Mouse (Mus musculus) olfactory bulb, adult 2 months (tissue): ENCODE measurements around the gene Exoc3l4. TPM values are rescaled to one million over a fixed set of nuclear protein-coding genes. Genes with fewer than 3 reads are reported as not detected.

Source experiments
- H3K27ac ChIP-seq: fragments of 200-500 bp; 2 replicates; pipeline ENCODE4 v1.5.1; 2012; ENCODE audit warnings: low read depth, low read length; ENCODE audit not compliant: insufficient read depth
- H3K4me1 ChIP-seq: fragments of 200-500 bp; 2 replicates; pipeline ENCODE4 v1.6.1; 2012; ENCODE audit warnings: low read length; ENCODE audit not compliant: control insufficient read depth, insufficient read depth
- H3K4me3 ChIP-seq: fragments of 200-500 bp; 2 replicates; pipeline ENCODE4 v1.5.1; 2012; ENCODE audit warnings: mild to moderate bottlenecking, low read depth, low read length, moderate library complexity; ENCODE audit not compliant: insufficient read depth
- CTCF ChIP-seq: fragments of 200-500 bp; IDR thresholded peaks from 2 replicates; pipeline ENCODE4 v1.5.1; 2012; ENCODE audit warnings: low read depth, mild to moderate bottlenecking, low read length, moderate library complexity; ENCODE audit not compliant: insufficient read depth
- POLR2A ChIP-seq: fragments of 200-500 bp; IDR thresholded peaks from 2 replicates; pipeline ENCODE4 v1.6.1; 2012; ENCODE audit warnings: mild to moderate bottlenecking, low read depth, low read length, moderate library complexity; ENCODE audit not compliant: insufficient read depth
- WGBS: fragments of 180-500 bp; shearing (Covaris S2); methylation state at CpG from one replicate; pipeline ENCODE4 v1.1.7; 2018; 5-methylcytosine and 5-hydroxymethylcytosine counted together
- polyA plus RNA-seq: library from polyadenylated mRNA; stranded (reverse); fragments of >200 nt; gene quantifications from 2 replicates; pipeline ENCODE4 v1.2.4, GENCODE M21; 2012; ENCODE audit warnings: low replicate concordance; ENCODE audit not compliant: missing spikeins, insufficient read depth, insufficient read length

The Exoc3l4 gene
- polyA plus RNA-seq, 1 experiment: not detected

- peaks cover 18% of the 10 kb centered on the region for H3K4me1 ChIP-seq
- peak overlapping the region; percentile 28 for H3K4me3 ChIP-seq
- 19% methylated on average over 43 of the region's 43 CpGs for WGBS
- TF ChIP-seq CTCF (no peak), POLR2A (no peak)
- no peak overlapping the region for H3K27ac ChIP-seq
Measured at GRCm38 (mm10) chr12:111423570-111424129, 6.8 kb downstream of the Exoc3l4 start.

GRCm38 (mm10) chr12:111424547-111424946, 7.7 kb downstream of the Exoc3l4 start:
- WGBS: 43% methylated on average over 9 of the region's 9 CpGs

GRCm38 (mm10) chr12:111425258-111425657, 8.4 kb downstream of the Exoc3l4 start:
- TF ChIP-seq POLR2A (no peak), CTCF (peak; percentile 63; the same call in 1 of the 2 replicates)
- WGBS: 3% methylated on average over 15 of the region's 15 CpGs
- H3K27ac ChIP-seq: no peak overlapping the region
- H3K4me3 ChIP-seq: no peak overlapping the region
- H3K4me1 ChIP-seq: peaks cover 33% of the 10 kb centered on the region

More at GRCm38 (mm10) chr12:111424547-111424946, 7.7 kb downstream of the Exoc3l4 start:
- no peak for TF ChIP-seq CTCF
- no peak for TF ChIP-seq POLR2A
- Histone ChIP-seq H3K27ac (no peak overlapping the region), H3K4me1 (peaks cover 26% of the 10 kb centered on the region), H3K4me3 (no peak overlapping the region)

- WGBS: 13% methylated on average over 29 of the region's 29 CpGs
- TF ChIP-seq POLR2A (no peak), CTCF (peak; percentile 92)
- Histone ChIP-seq H3K27ac (no peak overlapping the region), H3K4me3 (no peak overlapping the region), H3K4me1 (peaks cover 40% of the 10 kb centered on the region)
Measured at GRCm38 (mm10) chr12:111425789-111426460, 9.1 kb downstream of the Exoc3l4 start.

- 44% methylated on average over 12 of the region's 12 CpGs for WGBS
Measured at GRCm38 (mm10) chr12:111427438-111428113, 10.8 kb downstream of the Exoc3l4 start.

GRCm38 (mm10) chr12:111428364-111428763, 11.5 kb downstream of the Exoc3l4 start:
- WGBS: 38% methylated on average over 8 of the region's 8 CpGs
- Histone ChIP-seq H3K27ac (no peak overlapping the region), H3K4me1 (peaks cover 46% of the 10 kb centered on the region), H3K4me3 (no peak overlapping the region)
- TF ChIP-seq CTCF (no peak), POLR2A (no peak)

More at GRCm38 (mm10) chr12:111427438-111428113, 10.8 kb downstream of the Exoc3l4 start:
- H3K4me1 ChIP-seq: peaks cover 48% of the 10 kb centered on the region
- H3K27ac ChIP-seq: no peak overlapping the region
- TF ChIP-seq CTCF: no peak
- TF ChIP-seq POLR2A: no peak
- H3K4me3 ChIP-seq: no peak overlapping the region

- TF ChIP-seq CTCF (no peak), POLR2A (no peak)
- Histone ChIP-seq H3K27ac (no peak overlapping the region), H3K4me3 (peak overlapping the region; percentile 44), H3K4me1 (peaks cover 40% of the 10 kb centered on the region)
- WGBS: 5% methylated on average over 40 of the region's 40 CpGs
Measured at GRCm38 (mm10) chr12:111428961-111429911, 12.4 kb downstream of the Exoc3l4 start.
